Mouse (Mus musculus) stomach, embryonic 15.5 days (tissue): ENCODE data around the gene Siva1. TPM values are rescaled to one million over a fixed set of nuclear protein-coding genes. Genes with fewer than 3 reads are reported as not detected.

Experiments
- ATAC-seq: fragments of 200-750 bp; cut with Nextera tagmentation; 2 replicates; pipeline ENCODE4 v1.8.0; 2017; ENCODE audit warnings: low read depth, moderate number of reproducible peaks, moderate TSS enrichment; ENCODE audit not compliant: insufficient read depth, low FRiP score
- H3K27ac ChIP-seq: fragments of 300-500 bp; sonication (generic); 2 replicates; pipeline ENCODE4 v1.5.1; 2015; ENCODE audit warnings: mild to moderate bottlenecking, inconsistent platforms
- H3K27me3 ChIP-seq: fragments of 300-500 bp; sonication (generic); replicated peaks from 2 replicates; pipeline ENCODE4 v1.6.1; 2015; ENCODE audit warnings: inconsistent platforms
- H3K36me3 ChIP-seq: fragments of 300-500 bp; sonication (generic); 2 replicates; pipeline ENCODE4 v1.6.1; 2015; ENCODE audit warnings: inconsistent platforms
- H3K4me1 ChIP-seq: fragments of 300-500 bp; sonication (generic); 2 replicates; pipeline ENCODE4 v1.6.1; 2015; ENCODE audit warnings: inconsistent platforms
- H3K4me2 ChIP-seq: fragments of 300-500 bp; sonication (generic); 2 replicates; pipeline ENCODE4 v1.6.1; 2015; ENCODE audit warnings: mild to moderate bottlenecking, inconsistent platforms
- H3K4me3 ChIP-seq: fragments of 300-500 bp; sonication (generic); replicated peaks from 2 replicates; pipeline ENCODE4 v1.5.1; 2015; ENCODE audit warnings: inconsistent platforms
- H3K9ac ChIP-seq: fragments of 300-500 bp; sonication (generic); 2 replicates; pipeline ENCODE4 v1.6.1; 2015; ENCODE audit warnings: inconsistent platforms
- H3K9me3 ChIP-seq: fragments of 300-500 bp; sonication (generic); 2 replicates; pipeline ENCODE4 v1.6.1; 2016; ENCODE audit warnings: inconsistent platforms
- WGBS: fragments of 180-500 bp; shearing (Covaris S2); methylation state at CpG from one replicate; pipeline ENCODE4 v1.1.7; 2015; 5-methylcytosine and 5-hydroxymethylcytosine counted together
- polyA plus RNA-seq: library from polyadenylated mRNA; unstranded; fragments of >200 nt; fragmentation: Nextera tagmentation; extraction: Ambion mirVana; gene quantifications from 2 replicates; pipeline ENCODE4 v1.2.1, GENCODE M21; 2015

Gene Siva1
- polyA plus RNA-seq, 1 experiment from 2014 or later = 214 TPM

DNA sequence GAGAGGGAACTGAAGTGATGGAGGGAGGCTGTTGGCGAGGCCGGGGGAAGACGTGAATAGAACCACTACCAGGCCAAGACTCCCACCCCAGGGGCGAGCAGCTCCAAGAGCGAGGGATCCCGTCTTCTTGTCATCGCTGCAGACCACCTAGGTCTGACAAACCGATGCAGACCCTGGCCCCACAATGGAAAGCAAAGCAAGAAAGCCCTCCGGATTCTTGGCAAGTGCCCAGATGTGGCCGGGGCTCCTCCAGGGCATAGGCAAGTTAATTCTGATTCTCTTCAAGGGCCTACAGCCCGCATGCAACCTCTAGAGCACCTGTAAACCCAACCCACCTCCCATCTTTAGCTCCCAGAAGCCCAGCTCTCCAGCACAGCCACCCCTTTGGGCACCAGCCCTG is 18.8 kb downstream of the Siva1 start:
- Histone ChIP-seq H3K27ac (peak overlapping the region; percentile 90), H3K4me2 (no peak overlapping the region), H3K4me3 (no peak overlapping the region), H3K4me1 (peaks cover 88% of the 10 kb centered on the region), H3K9me3 (no peaks in the 10 kb centered on the region), H3K36me3 (peaks cover 45% of the 10 kb centered on the region), H3K27me3 (no peaks in the 10 kb centered on the region), H3K9ac (no peak overlapping the region)
- ATAC-seq = no peak
- WGBS = 72% methylated on average over 11 of the region's 11 CpGs

- Histone ChIP-seq H3K27me3 (no peaks in the 10 kb centered on the region), H3K9ac (no peak overlapping the region), H3K27ac (peak overlapping the region; percentile 90), H3K4me1 (peaks cover 92% of the 10 kb centered on the region), H3K4me2 (no peak overlapping the region), H3K9me3 (no peaks in the 10 kb centered on the region), H3K4me3 (no peak overlapping the region), H3K36me3 (peaks cover 45% of the 10 kb centered on the region)
- no peak; the same call in 1 of the 2 replicates for ATAC-seq
- WGBS = 73% methylated on average over 12 of the region's 12 CpGs
These were observed 19.2 kb downstream of the Siva1 start for GRCm38 (mm10) chr12:112663716-112664115.

DNA sequence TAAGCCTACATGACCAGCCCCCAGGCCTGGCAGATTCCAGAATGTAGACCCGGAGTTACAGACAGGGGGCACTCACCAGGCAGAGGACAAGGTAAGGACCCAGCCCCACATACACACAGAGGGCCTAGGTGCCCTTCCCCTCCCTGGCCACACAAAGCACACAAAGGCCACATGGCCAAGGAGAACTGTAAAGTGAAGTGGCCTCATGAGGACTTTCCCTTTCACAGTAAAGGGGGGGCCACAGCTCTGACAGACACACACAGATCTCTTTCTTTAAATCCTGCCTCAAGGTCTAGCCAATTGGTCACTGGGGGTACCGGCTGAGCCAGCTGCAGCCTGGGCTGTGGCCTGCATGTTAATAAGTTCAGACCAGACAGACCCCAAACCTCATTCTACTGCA is 19.6 kb downstream of the Siva1 start:
- no peak overlapping the region for H3K4me3 ChIP-seq
- 43% methylated on average over 2 of the region's 2 CpGs for WGBS
- H3K27ac ChIP-seq = peak overlapping the region; percentile 90
- ATAC-seq = no peak
- no peak overlapping the region for H3K4me2 ChIP-seq
- H3K9ac ChIP-seq = no peak overlapping the region
- peaks cover 92% of the 10 kb centered on the region for H3K4me1 ChIP-seq
- H3K9me3 ChIP-seq = no peaks in the 10 kb centered on the region
- peaks cover 45% of the 10 kb centered on the region for H3K36me3 ChIP-seq
- H3K27me3 ChIP-seq = no peaks in the 10 kb centered on the region

- Histone ChIP-seq H3K4me2 (no peak overlapping the region), H3K27me3 (no peaks in the 10 kb centered on the region), H3K27ac (peak overlapping the region; percentile 70), H3K9ac (no peak overlapping the region), H3K36me3 (peaks cover 45% of the 10 kb centered on the region), H3K4me3 (no peak overlapping the region), H3K4me1 (peaks cover 97% of the 10 kb centered on the region), H3K9me3 (no peaks in the 10 kb centered on the region)
- 35% methylated on average over 5 of the region's 5 CpGs for WGBS
- ATAC-seq = no peak
These were observed 20.2 kb downstream of the Siva1 start for GRCm38 (mm10) chr12:112664656-112665055.

- ATAC-seq = no peak
- H3K9ac ChIP-seq = 0 out of 2 replicates have a peak overlapping the region, but pooled peaks have one; percentile 7
These were observed 21.0 kb downstream of the Siva1 start for GRCm38 (mm10) chr12:112665445-112665844.

DNA sequence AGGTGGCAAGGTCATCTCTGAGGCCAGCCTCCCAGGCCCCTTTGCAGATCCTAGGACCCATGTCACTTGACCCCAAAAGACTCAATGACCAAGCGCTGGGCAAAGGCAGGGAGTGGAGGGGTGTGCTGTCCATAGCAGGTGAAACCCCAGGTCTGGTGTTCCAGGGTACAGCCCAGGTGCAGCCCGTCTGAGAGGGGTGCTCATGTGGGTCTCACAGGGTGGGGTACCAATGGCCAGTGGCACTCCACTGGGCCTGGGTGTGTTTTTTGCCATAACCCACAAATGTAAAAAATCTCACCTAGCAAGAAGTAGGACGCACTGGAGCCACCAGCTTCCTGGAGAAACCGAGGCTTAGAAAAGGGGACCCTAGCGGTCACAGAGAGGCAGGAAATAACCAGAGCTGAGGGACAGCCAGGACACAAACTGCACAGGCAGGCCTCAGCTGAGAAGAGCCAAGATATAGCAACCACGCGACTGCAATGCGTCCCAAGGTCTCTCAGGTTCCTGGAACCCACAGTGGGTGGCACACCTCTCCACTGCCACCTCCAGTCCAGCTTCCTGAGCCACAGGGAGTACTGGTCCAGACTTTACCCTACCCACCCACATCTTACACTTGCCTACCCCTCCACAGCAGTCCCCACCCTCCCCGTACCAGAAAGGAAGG is 21.5 kb downstream of the Siva1 start:
- H3K9ac ChIP-seq = peak overlapping the region; percentile 7; the same call in 1 of the 2 replicates
- H3K27me3 ChIP-seq = no peaks in the 10 kb centered on the region
- no peaks in the 10 kb centered on the region for H3K9me3 ChIP-seq
- H3K4me3 ChIP-seq = no peak overlapping the region
- peak overlapping the region; percentile 70; the same call in 1 of the 2 replicates for H3K27ac ChIP-seq
- H3K4me2 ChIP-seq = no peak overlapping the region
- no peak for ATAC-seq
- 81% methylated on average over 9 of the region's 9 CpGs for WGBS
- peaks cover 98% of the 10 kb centered on the region for H3K4me1 ChIP-seq
- H3K36me3 ChIP-seq = peaks cover 56% of the 10 kb centered on the region

More at GRCm38 (mm10) chr12:112665445-112665844, 21.0 kb downstream of the Siva1 start:
- WGBS = 38% methylated on average over 18 of the region's 18 CpGs
- Histone ChIP-seq H3K4me2 (no peak overlapping the region), H3K9me3 (no peaks in the 10 kb centered on the region), H3K27ac (peak overlapping the region; percentile 70), H3K4me3 (no peak overlapping the region), H3K36me3 (peaks cover 50% of the 10 kb centered on the region), H3K27me3 (no peaks in the 10 kb centered on the region), H3K4me1 (peaks cover 99% of the 10 kb centered on the region)

- Histone ChIP-seq H3K27ac (peak overlapping the region; percentile 40; the same call in 1 of the 2 replicates), H3K4me1 (peaks cover 98% of the 10 kb centered on the region), H3K27me3 (no peaks in the 10 kb centered on the region), H3K4me2 (no peak overlapping the region), H3K9me3 (no peaks in the 10 kb centered on the region), H3K4me3 (no peak overlapping the region), H3K36me3 (peaks cover 49% of the 10 kb centered on the region), H3K9ac (no peak overlapping the region)
- 68% methylated on average over 10 of the region's 10 CpGs for WGBS
- ATAC-seq = no peak
These were observed 23.3 kb downstream of the Siva1 start for GRCm38 (mm10) chr12:112667619-112668297.

DNA sequence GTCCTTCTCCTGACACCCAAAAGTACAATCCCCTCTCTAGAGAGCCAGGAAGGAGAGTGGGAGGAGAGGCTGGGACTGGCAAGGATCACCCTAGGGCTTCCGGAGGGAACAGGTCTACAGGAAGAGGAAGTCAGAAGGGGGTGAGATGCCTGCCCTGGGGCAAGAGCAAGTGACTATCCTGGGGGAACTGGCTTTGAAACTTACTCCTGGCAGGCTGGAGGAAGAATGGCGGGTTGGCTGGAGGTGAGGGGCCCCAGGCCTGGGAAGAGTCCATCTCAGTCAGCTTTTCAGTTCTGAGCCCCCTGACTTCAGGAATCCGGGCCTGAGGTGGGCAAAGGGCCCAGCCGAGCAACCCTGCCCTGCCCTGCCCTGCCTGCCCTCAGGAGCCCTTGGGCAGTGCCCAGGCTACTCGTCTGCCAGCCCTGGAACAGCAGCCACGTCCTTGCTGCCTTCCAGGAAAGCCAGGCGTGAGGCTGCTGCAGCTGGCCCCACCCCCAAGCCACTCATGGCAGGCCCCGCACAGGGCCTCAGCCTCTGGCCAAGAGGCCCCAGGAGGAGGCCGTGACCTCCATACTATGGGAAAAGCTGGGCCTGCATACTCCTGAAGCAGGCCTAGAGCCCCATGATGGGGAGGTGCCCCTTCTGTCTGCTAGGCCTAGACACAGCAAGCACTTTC is 26.4 kb downstream of the Siva1 start:
- peak overlapping the region; percentile 89 for H3K4me2 ChIP-seq
- peaks cover 44% of the 10 kb centered on the region for H3K36me3 ChIP-seq
- H3K27ac ChIP-seq = peak overlapping the region; percentile 99
- WGBS = 38% methylated on average over 9 of the region's 9 CpGs
- H3K27me3 ChIP-seq = no peaks in the 10 kb centered on the region
- H3K4me1 ChIP-seq = peaks cover 86% of the 10 kb centered on the region
- H3K9me3 ChIP-seq = no peaks in the 10 kb centered on the region
- peak; percentile 16; the same call in 1 of the 2 replicates for ATAC-seq
- H3K4me3 ChIP-seq = peak overlapping the region; percentile 83
- H3K9ac ChIP-seq = peak overlapping the region; percentile 12; the same call in 1 of the 2 replicates

- peaks cover 79% of the 10 kb centered on the region for H3K4me1 ChIP-seq
These were observed 27.4 kb downstream of the Siva1 start for GRCm38 (mm10) chr12:112671891-112672290.

DNA sequence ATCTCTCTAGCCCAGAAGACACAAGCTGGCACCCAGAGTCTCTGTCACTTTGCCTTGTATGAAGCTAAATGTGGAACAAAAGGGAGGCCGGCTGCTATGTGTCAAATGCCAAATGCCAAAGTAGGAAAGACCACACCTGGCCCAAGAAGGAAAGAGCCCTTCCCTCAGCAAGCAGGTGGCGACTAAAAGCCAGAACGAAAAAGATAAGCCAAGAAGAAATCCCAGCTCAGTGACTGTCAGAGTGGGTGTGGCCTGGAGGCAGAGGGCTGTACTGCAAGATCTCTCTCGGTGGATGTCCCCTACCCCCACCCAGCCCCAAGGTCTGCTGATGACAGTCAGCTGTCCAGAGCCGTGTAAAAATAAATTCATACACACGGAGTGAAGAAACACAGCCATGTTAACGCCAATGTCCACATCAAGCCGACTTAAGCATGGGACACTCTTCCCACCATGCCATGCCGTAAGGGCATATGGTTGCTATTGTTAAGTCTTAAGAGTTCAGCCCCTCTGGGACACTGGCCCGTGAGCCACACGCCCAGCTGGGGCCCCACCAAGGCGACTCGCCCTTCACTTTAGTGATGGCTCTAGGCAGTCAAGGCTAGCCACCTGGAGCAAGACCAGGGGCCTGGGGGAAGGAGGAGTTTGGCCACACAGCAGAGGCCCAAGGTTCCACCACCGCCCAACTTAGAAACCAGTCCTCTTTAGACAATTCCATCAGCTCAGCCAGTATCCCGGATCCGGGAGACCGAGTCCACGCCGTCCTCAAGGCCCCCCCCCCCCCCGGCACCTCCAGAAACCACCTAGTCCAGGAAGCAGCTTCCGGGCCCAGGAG is 28.5 kb downstream of the Siva1 start:
- 1% methylated on average over 19 of the region's 21 CpGs for WGBS
- peak overlapping the region; percentile 90 for H3K9ac ChIP-seq
- peak overlapping the region; percentile 83 for H3K4me3 ChIP-seq
- peaks cover 35% of the 10 kb centered on the region for H3K36me3 ChIP-seq
- no peak for ATAC-seq
- H3K4me2 ChIP-seq = peak overlapping the region; percentile 89
- peak overlapping the region; percentile 99 for H3K27ac ChIP-seq
- no peaks in the 10 kb centered on the region for H3K27me3 ChIP-seq
- H3K4me1 ChIP-seq = peaks cover 80% of the 10 kb centered on the region
- H3K9me3 ChIP-seq = no peaks in the 10 kb centered on the region

More at GRCm38 (mm10) chr12:112671891-112672290, 27.4 kb downstream of the Siva1 start:
- no peaks in the 10 kb centered on the region for H3K27me3 ChIP-seq
- 72% methylated on average over 7 of the region's 7 CpGs for WGBS
- 0 out of 2 replicates have a peak overlapping the region, but pooled peaks have one; percentile 0 for H3K9ac ChIP-seq
- H3K4me2 ChIP-seq = peak overlapping the region; percentile 89
- peak overlapping the region; percentile 99; the same call in 1 of the 2 replicates for H3K27ac ChIP-seq
- H3K4me3 ChIP-seq = peak overlapping the region; percentile 83
- no peak for ATAC-seq
- H3K9me3 ChIP-seq = no peaks in the 10 kb centered on the region
- peaks cover 43% of the 10 kb centered on the region for H3K36me3 ChIP-seq

DNA sequence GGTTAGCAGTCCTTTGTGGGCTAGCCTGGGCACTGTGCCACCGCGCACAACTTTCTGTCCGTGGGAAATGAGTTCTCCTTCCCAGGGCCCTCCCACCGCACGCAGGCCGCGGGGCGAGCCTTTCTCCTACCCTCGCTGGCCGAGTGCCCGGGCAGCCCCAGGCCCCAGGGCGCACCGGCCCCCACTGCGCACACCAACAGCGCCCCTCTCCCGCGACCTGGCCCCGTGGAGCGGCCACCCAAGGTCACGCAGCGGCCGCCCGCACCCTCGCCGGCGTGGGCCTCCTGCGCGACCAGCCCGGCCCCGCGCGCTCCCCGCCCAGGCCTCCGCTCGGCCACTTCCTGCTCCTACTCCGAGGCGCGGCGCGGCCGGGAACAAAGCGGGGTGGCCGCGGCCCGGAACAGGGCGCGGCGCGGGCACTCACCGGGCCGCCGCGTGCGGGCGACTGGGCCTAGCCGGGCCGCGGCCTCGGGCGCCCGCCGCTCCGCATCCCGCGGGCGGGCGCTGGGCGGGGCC is 29.2 kb downstream of the Siva1 start:
- H3K4me1 ChIP-seq = peaks cover 78% of the 10 kb centered on the region
- 0% methylated on average over 44 of the region's 68 CpGs for WGBS
- no peak for ATAC-seq

More for the DNA sequence above, 29.2 kb downstream of the Siva1 start:
- peak overlapping the region; percentile 90 for H3K9ac ChIP-seq
- H3K9me3 ChIP-seq = no peaks in the 10 kb centered on the region
- H3K36me3 ChIP-seq = peaks cover 28% of the 10 kb centered on the region
- peak overlapping the region; percentile 83 for H3K4me3 ChIP-seq
- peak overlapping the region; percentile 89 for H3K4me2 ChIP-seq
- peak overlapping the region; percentile 99 for H3K27ac ChIP-seq
- H3K27me3 ChIP-seq = no peaks in the 10 kb centered on the region
